Mouse (Mus musculus): ENCODE measurements around the gene Lag3.
A peak's percentile ranks its signal among the peaks of the same experiment; 100 is the strongest.
"Not testable (repeated sequence)": the region's sequence is repeated elsewhere in the genome, so short reads cannot be mapped to it uniquely, and the experiment has no call there.

The Lag3 gene

GRCm38 (mm10) chr6:124900801-124901480 lies 10.6 kb downstream of the Lag3 start:
- DNase-seq (ENCODE audit: low read depth, low spot score), result no peak

GRCm38 (mm10) chr6:124900056-124900800 lies 11.3 kb downstream of the Lag3 start:
- DNase-seq (ENCODE audit: low read depth, low spot score), result peak; percentile 63

DNA sequence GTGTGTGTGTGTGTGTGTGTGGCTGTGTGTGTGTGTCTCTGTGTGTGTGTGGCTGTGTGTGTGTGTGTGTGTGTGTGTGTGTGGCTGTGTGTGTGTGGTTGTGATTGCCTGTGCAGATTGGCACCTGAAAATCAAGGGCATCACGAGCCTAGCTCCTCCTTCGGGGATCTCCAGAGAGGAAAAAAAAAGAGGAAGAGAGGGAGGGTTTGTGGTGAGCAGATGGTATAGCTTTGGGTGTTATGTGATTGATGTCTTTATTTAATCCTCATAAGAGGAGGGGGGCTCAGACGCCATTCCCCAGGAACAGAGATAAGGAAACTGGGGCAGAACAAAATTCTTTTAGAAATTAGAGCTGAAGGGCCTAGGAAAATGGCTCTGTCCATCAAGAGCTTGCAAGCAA lies 13.1 kb downstream of the Lag3 start:
- DNase-seq (ENCODE audit: low read depth, low spot score), result no peak

DNA sequence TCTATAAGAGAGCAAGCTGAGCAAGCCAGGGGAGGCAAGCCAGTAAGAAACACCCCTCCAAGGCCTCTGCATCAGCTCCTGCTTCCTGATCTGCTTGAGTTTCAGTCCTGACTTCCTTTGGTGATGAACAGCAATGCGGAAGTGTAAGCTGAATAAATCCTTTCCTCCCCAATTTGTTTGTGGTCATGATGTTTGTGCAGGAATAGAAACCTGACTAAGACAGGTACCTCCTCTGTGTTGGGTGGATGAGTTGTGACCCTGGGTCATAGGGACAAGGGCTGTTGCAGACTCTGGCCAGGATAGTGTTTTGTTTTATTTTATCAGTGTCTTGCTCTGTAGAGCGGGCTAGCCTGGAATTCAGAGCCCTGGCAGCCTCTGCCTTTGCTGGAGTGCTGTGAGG lies 17.4 kb downstream of the Lag3 start:
- not testable (repeated sequence) for DNase-seq (ENCODE audit: low read depth, low spot score)

DNA sequence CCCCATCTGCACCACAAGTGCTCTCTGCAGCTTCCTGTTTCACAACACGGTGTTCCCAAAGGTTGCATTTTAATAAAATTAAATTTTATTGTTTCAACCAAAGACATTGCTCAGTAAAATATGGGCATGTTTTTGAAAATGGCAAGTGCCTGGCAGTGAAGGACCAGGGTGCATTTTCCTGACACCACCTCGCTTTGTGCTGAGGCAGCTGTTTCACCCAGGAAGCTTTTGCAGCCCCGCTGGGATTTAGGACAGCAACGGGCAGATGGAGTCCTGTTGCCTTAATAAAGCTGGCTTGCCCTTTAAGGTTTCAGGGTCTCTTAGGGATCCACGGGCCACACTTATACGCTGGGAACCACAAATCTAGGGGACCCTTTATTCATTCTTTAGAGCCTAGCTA lies 20.5 kb downstream of the Lag3 start:
- DNase-seq (ENCODE audit: low read depth, low spot score), result no peak

GRCm38 (mm10) chr6:124888555-124889125 lies 22.9 kb downstream of the Lag3 start:
- DNase-seq (ENCODE audit: low read depth, low spot score), result no peak

DNA sequence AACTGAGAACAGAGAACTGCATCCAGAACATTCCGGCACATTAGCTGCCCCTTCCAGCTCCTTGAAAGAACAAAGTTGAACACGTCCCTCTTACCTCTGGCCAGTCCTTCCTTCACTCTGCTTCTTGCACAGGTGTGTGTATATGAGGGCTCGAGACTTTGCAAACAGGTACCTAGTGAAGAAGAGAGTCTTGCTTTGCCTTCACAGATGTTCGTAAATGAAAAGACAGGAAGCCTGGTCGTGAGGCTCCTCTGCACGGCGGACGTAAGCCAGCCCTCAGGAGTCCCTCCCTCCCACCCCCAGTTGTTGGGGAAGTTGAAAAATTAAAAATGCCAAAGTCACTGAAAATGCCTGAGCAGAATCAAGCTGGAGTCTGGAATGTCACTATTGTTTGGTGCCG lies 23.5 kb downstream of the Lag3 start, which contains the start of gene Cd4:
TSS of gene Cd4 (minus strand) at position 236 of the 400 bp plus-strand sequence.
- no peak for DNase-seq (ENCODE audit: low read depth, low spot score)

- DNase-seq (ENCODE audit: low read depth, low spot score), result no peak
These were observed 25.5 kb downstream of the Lag3 start for GRCm38 (mm10) chr6:124885956-124886381.

DNA sequence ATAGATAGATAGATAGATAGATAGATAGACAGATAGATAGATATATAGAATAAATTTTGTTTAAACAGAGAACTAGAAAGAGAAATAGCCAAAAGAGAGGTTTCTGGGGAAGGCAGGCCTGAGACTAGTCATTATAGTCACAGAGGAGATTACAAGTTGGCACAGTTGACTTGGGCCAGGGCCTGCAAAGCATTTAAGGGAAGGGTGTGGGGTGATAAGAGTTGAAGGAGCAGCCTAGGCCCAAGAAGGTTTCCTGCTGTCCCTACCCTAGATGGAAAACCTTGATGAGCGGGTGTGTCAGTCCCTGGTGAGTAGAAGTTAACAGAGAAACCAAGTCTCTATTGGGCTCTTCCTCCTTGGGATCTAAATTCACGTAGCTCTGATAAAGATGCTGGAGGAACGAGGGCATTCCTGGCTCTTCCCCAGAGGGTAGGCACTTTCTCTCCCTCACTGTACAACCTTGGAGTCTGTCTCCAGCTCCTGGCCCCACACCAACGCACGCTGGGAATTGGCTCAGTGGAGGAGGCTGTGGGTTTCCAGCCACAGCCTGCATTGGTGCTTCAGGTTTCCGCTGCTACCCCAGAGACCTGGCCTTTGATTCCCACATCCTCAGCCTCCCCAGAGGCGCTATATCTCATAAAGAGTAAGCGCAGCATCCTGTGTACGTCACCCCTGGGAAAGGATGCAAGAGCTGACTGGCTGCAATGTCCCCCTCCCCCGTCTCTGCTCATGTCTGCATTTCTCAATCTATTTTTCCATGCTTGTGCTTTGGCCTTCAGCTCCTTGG lies 26.6 kb downstream of the Lag3 start:
- no peak for DNase-seq (ENCODE audit: low read depth, low spot score)

- no peak for DNase-seq (ENCODE audit: low read depth, low spot score)
These were observed 28.2 kb downstream of the Lag3 start for GRCm38 (mm10) chr6:124883351-124883750.

- DNase-seq (ENCODE audit: low read depth, low spot score), result no peak
These were observed 29.7 kb downstream of the Lag3 start for GRCm38 (mm10) chr6:124881821-124882220.

GRCm38 (mm10) chr6:124879390-124879789 lies 32.1 kb downstream of the Lag3 start:
- DNase-seq (ENCODE audit: low read depth, low spot score), result no peak

GRCm38 (mm10) chr6:124874348-124874747 lies 37.2 kb downstream of the Lag3 start:
- no peak for DNase-seq (ENCODE audit: low read depth, low spot score)

DNA sequence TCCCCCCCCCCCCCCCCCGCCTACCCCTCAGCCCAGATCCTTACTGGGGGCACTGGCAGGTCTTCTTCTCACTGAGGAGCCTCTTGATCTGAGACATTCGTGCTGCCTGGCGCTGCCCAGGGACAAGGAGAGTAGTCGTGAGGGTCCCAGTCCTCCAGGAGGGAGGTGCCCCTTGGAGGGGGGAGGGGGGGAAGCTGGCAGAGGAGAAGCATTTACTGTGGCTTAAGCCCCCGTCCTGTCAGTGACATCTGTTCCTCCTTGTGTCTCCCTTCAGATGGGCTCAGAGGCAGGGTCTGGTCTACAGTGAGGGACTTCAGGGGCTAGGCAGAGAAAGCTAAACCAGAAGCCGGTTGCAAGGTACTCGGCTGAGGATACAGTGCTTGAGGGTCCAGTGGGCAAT lies 44.9 kb downstream of the Lag3 start:
- DNase-seq (ENCODE audit: low read depth, low spot score), result no peak

DNA sequence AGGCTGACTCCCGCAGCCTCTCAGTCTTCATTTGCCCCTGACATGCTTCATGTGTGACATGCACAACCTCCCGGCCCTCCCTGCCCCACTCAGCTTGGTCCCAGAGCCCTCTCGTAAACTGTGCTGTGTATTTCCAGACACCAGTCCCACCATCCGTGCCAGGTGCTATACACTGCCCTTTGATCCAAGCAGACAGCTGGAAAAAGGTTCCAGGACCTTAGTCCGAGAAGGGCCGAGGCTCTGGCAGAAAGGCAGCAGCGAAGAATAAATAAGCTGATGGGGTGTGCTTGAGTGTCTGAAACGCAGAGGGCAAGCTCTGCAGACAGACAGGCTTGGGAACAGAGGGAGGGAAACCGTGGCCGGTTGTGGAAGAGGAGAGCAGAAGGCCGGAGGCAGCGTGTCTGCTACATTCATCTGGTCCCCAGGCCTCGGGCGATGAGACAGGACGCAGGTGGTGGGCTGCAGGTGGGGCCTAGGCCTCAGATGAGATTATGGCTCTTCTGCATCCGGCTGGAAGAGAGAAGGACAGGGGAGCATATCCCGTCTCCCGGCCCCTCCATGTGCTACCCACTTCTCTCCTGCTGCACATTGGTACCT lies 45.6 kb downstream of the Lag3 start:
- DNase-seq (ENCODE audit: low read depth, low spot score), result no peak

DNA sequence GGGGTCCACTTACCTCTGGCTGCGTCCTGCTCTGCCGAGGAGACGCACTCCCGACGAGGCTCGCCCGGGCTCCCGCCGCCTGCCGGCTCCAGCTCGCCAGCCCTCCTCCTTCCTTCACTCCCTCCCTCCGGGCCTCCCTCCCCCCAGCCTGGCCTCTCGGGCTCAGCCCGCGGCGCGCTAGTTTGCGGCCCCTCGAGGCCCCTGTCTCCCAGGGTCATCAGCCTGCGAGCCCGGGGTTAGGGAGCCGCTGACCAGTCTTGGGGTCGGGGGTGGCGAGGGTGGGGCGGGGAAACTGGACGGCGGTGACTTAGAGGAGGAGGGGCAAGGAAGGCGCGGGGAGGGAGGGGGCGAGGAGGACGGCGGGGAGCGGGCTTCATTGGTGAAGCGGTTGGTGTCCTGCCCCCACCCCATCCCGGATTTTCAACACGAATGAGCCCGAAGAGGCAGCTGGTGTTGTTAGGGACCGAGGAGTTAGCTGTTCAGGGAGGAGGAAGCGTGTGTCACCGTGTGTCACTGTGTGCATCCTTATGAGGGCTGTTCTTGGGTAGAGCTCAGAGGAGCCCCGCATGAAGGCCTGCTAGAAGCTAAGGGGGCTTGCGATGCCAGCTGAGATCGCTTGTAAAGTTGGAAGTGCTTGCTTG lies 47.7 kb downstream of the Lag3 start, which contains the start of gene Gpr162:
TSS of gene Gpr162 (minus strand) at position 326 of the 641 bp plus-strand sequence.
- no peak for DNase-seq (ENCODE audit: low read depth, low spot score)

GRCm38 (mm10) chr6:124863125-124863657 lies 48.3 kb downstream of the Lag3 start:
- DNase-seq (ENCODE audit: low read depth, low spot score), result no peak

DNA sequence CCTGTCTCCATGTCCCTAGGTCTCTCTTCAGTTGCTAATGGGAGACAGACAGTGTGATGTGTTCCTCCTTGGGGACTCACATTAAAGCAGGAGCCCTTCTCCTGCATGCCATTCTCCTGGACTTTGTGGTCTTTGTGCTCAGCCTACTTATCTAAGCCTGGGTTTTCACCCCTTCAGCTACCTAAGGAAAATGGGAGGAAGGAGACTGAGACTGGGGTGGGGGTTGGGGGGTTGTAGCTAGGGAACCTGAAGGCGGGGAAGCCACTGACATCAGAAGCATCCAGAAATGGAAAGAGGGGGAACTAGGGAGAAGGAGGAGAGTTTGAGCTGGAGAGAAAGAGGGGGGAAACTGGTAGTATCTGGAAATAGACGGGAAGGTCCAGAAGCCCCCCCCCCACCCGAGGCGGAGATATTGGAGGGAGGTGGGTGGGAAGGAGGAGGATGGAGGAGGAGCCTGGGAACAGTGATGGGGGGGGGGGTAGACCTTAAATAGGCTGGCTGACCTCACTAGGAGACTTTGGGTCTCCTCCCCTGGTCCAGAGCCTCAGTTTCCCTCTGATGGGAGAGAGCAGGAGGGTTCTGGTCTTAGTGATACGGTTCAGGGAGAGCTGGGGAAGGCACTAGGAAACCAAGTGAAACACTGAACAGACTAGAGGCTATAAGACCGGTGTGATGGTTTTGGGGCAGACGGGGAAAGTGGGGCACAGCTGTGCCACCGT lies 48.9 kb downstream of the Lag3 start:
- DNase-seq (ENCODE audit: low read depth, low spot score), result no peak

GRCm38 (mm10) chr6:124861802-124862201 lies 49.7 kb downstream of the Lag3 start:
- no peak for DNase-seq (ENCODE audit: low read depth, low spot score)

DNA sequence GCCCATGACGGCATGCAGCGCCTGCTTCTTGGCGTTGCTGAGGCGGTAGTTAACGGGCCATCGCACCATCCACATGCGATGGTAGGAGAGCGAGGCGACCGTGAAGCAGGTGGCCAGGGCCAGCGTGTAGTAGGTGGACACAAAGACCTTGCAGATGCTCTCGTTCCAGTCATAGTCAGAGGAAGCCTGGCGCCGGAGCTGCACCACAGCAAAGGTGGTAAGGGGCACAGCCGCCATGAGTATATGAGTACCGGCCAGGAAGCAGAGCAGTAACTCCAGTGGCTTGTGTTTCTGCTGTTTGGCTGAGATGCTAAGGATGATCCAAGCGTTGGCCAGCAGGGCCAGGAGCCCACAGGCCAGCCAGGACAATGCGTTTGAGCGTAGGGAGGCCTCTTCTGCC lies 50.2 kb downstream of the Lag3 start:
- no peak for DNase-seq (ENCODE audit: low read depth, low spot score)

Data from ES-CJ7 (cell line).